Mouse (Mus musculus) G1E (cell line): ENCODE measurements at regions not wholly inside any gene's neighbourhood (a gene's known extent, or its start where the extent isn't known, plus 50 kb on each side); places are given as distances from the start of the nearest gene placed in this dataset.
"Not testable (repeated sequence)": the region's sequence is repeated elsewhere in the genome, so short reads cannot be mapped to it uniquely, and the experiment has no call there.

ENCODE experiments used
- ATAC-seq: 2 replicates; pipeline ENCODE4 v1.8.0; 2016; ENCODE audit warnings: mild to moderate bottlenecking; ENCODE audit not compliant: insufficient number of reproducible peaks, poor library complexity, low FRiP score, severe bottlenecking; ENCODE audit errors: extremely low read depth
- DNase-seq: peaks from one replicate; pipeline ENCODE4 v3.0.0; 2012; ENCODE audit warnings: low spot score
- H3K27me3 ChIP-seq: 2 replicates; pipeline ENCODE4 v1.6.1; 2012; ENCODE audit warnings: mild to moderate bottlenecking, low read length, inconsistent platforms; ENCODE audit not compliant: insufficient read depth
- H3K36me3 ChIP-seq: replicated peaks from 2 replicates; pipeline ENCODE3; 2012; ENCODE audit warnings: mild to moderate bottlenecking, inconsistent platforms
- H3K4me1 ChIP-seq: 2 replicates; pipeline ENCODE4 v1.6.1; 2012; ENCODE audit warnings: low read depth, low read length, inconsistent platforms, mixed read lengths; ENCODE audit not compliant: insufficient read depth
- H3K4me3 ChIP-seq: 2 replicates; pipeline ENCODE4 v1.5.1; 2012; ENCODE audit warnings: low read depth, mild to moderate bottlenecking, inconsistent platforms, low read length, moderate library complexity, mixed read lengths
- H3K9me3 ChIP-seq: replicated peaks from 2 replicates; pipeline ENCODE4 v1.6.1; 2012; ENCODE audit warnings: inconsistent platforms

GRCm38 (mm10) chr12:115923999-115924398 is 123.5 kb upstream of the Zfp386 start:
- H3K9me3 ChIP-seq, H3K4me3 ChIP-seq, H3K27me3 ChIP-seq, H3K4me1 ChIP-seq, DNase-seq, H3K36me3 ChIP-seq: not testable (repeated sequence)
- ATAC-seq: 0 out of 2 replicates have a peak, but pooled peaks have one; percentile 46

DNA sequence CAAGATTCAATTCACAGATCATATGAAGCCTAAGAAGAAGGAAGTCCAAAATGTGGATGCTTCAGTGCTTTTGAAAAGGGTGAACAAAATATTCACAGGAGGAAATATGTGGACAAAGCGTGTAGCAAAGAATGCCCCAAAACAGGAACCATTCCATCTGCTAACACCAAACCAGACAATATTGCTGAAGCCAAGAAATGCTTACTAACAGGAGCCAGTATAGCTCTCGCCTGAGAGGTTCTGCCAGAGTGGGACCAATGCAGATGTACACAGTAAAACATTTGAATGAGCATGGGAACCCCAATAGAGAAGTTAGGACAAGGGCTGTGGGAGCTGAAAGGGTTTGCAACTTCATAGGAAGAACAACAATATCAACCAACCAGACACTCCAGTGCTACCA is 122.0 kb upstream of the Zfp386 start:
- H3K36me3 ChIP-seq, H3K4me1 ChIP-seq, H3K4me3 ChIP-seq, DNase-seq, H3K9me3 ChIP-seq, H3K27me3 ChIP-seq, ATAC-seq: not testable (repeated sequence)

GRCm38 (mm10) chr12:115952325-115952724 is 95.2 kb upstream of the Zfp386 start:
- DNase-seq, ATAC-seq, H3K4me1 ChIP-seq, H3K4me3 ChIP-seq, H3K9me3 ChIP-seq, H3K27me3 ChIP-seq, H3K36me3 ChIP-seq: not testable (repeated sequence)

GRCm38 (mm10) chr12:115955477-115956177 is 91.9 kb upstream of the Zfp386 start:
- not testable (repeated sequence) for ATAC-seq, H3K36me3 ChIP-seq, H3K27me3 ChIP-seq, H3K4me3 ChIP-seq, DNase-seq, H3K4me1 ChIP-seq, H3K9me3 ChIP-seq

- not testable (repeated sequence) for DNase-seq, H3K36me3 ChIP-seq, H3K27me3 ChIP-seq, H3K4me1 ChIP-seq, H3K4me3 ChIP-seq, ATAC-seq, H3K9me3 ChIP-seq
These were observed 83.8 kb upstream of the Zfp386 start for GRCm38 (mm10) chr12:115963701-115964100.

- not testable (repeated sequence) for H3K27me3 ChIP-seq, H3K9me3 ChIP-seq, H3K4me3 ChIP-seq, DNase-seq, H3K36me3 ChIP-seq, H3K4me1 ChIP-seq
- ATAC-seq: peak; percentile 70
These were observed 80.0 kb upstream of the Zfp386 start for GRCm38 (mm10) chr12:115967522-115967921.
